Mouse (Mus musculus): ENCODE data around the gene Plekhb1.

- no peak for TF ChIP-seq CTCF (IDR thresholded peaks at IDR 0.05; ENCODE audit: extremely low read depth, insufficient read depth, insufficient read length, insufficient replicate concordance)
- no peak for TF ChIP-seq POLR2A (IDR thresholded peaks at IDR 0.05; ENCODE audit: low read depth, low read length)
Observed at GRCm38 (mm10) chr7:100616121-100616857, 45.9 kb downstream of the Plekhb1 start.

All from spleen, adult 2 months (tissue).